Mouse (Mus musculus): ENCODE measurements around the gene Stx5a.
A peak's percentile ranks its signal among the peaks of the same experiment; 100 is the strongest.

Stx5a gene

DNA sequence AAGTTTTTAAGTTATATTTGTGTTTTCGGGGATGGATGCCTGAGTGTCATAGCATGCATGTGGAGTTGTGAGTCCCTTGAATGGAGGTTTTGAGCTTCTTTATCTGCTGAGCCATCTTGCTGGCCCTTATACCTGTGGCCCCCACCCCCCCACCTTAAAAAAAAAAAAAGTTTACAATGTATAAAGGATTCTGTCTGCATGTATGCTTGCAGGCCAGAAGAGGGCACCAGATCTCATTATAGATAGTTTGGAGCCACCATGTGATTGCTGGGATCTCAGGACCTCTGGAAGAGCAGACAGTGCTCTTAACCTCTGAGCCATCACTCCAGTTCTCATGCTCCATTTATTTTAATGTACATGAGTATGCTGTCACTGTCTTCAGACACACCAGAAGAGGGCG, 6.2 kb downstream of the Stx5a start:
- DNase-seq: no peak

DNA sequence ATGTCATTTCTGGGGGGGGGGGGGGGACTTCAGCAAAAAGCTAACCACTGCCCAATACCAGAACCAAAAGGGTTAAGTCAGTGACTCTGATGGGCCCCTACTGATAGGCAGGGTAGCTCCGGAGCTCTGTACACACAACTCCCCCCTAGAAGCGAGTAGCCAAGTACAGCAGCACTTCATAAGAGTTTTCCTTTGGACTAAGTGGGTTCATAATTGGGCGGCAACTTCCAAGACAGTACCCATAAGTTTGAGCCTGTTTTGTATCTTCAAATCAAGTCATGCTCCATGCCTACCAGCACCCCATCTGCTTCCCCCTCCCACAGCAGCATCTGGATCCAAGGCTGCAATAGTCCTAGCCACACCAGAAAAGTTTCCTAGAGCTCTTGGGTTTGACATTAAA, 14.4 kb downstream of the Stx5a start:
- DNase-seq: no peak

DNA sequence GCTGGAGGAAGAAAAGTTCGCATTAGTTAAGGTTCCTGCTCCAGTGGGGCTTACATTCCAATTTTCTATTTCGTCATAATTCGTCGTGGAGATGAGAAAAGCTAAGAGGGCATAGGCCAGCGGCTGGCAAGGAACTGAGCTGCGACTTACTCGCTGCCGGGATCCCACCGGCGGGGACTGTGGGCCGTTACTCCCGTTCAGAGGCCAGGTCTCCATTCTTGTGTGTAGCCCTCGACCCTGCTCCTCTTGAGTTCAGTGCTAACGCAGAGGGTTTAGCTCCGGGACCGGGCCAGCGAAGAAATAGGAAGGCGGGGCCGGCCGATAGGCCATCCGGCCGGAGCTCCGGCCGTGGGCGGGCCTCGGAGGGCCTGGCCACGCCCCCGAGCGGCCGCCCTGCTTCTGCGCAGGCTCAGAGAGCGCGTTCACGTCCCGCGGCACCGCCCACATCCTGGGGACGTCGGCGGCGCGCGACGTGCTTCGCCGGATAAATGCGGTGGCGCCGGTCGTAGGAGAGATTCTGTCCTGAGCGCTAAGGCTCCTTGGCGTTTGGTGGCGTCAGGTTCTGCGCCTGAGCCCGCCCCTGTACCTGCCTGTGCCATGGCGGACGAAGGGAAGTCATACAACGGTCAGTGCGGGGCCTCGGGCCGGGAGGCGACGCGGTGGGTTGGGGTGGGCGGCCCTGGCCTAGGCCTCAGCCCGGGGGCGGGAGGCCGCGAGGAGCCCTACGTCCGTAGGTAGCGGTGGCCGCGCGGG, 15.6 kb downstream of the Stx5a start, which contains the start of gene Nxf1:
Nxf1 (plus strand) TSS at position 439 of the 753 bp plus-strand sequence.
- DNase-seq: peak; percentile 97 to 98

DNA sequence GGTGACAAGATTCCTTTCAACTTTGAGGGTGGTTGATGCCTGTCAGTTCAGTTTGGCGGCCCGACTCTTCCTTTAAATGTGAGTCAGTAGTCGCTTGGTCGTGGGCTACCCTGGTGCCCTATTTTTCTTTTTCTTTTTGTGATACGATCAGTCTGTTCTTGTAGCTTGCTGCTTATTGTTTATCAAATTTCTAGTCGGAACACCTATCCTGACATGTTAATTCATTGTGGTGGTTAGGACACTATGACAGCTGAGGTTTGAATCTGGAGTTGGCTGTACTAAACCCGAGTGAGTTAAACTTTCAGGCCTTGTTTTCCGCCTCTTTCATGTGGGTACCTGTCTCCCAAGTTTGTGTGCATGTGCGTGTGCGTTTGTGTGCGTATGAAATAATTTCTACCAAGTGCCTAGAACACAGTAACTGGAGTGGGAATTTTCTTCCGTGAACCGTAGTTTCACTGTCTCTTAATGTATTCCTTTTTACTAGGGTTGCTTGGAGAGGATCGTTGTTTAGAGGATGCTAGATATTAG, 16.3 kb downstream of the Stx5a start:
- no peak for DNase-seq

DNA sequence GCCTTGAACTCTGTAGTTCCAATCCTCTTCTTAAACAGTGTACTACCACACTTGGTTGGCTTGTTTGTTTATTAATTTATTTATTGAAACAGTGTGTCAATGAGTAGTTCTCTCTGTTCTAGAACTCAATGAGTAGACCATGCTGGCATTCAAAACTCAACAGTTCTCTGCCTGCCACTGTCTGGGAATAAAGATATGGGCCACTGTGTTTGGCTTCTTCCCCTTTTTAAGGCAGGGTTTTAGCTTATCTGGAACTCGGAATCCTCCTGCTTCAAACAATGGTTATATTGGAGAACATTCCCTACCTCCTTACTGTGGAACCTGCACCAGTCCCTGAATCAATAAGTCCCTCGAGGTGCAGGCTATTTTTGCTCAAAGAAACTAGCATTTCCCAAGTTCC, 17.7 kb downstream of the Stx5a start:
- no peak for DNase-seq

DNA sequence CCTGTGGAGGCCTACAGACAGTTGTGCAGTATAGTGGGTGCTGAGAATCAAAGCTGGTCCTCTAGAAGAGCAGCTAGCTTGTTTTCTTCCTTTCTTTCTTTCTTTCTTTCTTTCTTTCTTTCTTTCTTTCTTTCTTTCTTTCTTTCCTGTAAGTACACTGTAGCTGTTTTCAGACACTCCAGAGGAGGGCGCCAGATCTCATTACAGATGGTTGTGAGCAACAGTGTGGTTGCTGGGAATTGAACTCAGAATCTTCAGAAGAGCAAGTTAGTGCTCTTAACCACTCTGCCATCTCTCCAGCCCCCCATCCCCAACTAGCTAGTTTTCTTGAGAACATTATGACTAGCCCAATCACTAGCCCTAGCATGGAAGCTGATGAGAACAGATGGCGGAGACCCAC, 19.5 kb downstream of the Stx5a start:
- no peak for DNase-seq

DNA sequence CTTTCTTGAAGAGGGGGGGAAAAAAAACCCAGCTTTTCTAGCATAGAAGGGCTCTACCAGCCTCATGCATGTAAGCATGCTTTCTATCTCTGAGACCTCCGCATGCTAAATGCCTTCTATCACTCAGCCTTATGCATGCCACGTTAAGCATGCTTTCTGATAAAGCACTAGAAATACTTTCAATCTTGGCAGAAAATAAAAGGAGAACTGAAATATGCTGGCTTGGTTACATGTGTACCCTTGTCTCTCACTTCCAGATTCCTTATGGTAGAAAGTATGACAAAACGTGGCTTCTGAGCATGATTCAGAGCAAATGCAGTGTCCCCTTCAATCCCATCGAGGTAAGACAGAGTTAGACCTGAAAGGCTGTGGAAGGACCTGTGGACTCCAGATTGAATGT, 22.1 kb downstream of the Stx5a start:
- DNase-seq: no peak

DNA sequence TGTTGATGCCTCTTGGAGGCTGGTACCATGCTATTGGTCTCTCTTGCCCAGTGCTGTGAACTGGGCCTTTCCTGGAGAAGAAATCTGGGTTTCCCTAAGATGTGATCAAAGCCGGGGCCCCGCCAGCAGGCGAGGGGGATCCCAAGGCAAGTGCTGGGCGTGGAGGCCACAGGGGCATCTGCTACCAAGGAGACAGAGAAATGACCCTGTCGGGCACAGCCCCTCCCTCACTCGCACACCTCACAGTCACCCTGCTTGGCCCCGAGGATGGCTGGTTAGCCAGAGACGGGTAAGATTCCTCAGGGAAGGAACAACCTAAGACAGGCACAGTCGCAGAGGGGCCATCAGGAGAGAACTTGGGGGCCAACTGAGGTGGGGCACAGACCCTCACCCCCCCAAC, 24.3 kb downstream of the Stx5a start:
- DNase-seq: no peak

DNA sequence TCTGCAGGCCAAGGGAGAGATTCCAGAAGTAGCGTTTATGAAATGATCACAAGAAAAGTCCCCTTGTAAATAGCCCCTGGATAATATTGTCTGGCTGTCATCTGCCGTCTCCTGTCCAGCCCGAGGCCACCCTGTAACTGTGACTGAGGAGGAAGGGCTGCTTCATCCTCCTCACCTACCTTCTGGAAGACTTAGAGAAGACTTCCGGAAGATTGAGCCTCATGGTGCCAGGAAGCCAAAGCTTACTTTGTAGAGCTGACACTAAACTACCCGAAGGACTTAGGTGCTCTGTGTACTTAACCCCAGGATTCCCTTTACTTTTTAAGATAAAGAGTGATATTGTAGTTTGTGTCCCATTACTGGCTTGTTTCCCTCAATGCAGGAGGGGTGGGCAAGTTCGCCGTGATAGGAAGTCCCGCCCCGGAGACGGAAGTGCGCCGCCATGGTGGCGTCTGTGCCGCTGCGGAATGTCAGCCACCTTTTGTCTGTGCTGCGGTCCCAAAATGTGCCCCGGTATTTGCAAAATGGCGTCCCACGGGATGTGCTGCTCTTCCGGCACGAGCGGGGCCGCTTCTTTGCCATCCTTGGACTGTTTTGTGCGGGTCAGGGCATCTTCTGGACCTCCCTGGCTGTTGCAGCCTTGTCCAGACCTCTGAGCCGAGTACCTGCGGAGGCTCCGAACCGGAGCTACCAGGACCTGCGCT, 29.5 kb downstream of the Stx5a start, which contains the start of gene Tmem223:
Tmem223 (plus strand) TSS at position 430 of the 704 bp plus-strand sequence.
- DNase-seq: peak; percentile 88 to 92

DNA sequence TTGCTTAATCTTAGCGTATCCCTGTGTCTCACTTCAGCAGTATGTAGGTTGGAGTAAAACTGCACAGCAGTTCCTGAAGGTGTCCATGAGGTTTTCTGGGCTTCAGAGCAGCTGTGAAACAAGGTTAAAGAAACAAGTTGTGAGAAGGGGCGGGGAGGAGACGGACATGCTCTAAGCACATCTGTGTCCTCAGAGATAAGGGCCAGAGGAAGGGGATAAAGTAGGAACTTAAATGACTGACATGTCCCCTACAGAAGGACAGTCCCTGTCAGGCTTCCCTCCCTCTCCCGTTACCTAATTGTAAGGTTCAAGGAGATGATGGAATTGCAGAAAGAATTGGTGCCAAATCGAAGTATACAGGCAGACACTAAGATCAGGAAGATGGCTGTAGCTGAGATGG, 31.8 kb downstream of the Stx5a start:
- no peak for DNase-seq

DNA sequence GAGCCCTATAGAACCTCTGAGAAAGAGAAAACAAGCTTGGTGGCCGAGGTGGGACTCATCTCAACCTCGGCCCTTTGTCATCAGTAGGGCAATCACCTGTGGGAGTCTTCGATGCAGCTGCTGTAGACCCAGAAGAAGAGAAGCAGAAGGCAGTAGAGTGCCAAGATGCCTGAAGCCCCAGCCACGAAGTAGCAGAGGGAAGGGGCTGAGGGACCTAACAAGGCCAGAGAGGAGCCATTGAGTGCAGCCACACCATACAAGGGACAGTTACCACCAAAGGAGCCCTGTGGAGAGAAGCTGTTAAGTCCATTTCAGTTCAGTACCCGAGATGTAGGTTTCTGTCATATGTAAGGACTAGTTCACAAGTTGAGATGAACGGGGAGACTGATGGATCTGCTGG, 32.2 kb downstream of the Stx5a start:
- DNase-seq: no peak

DNA sequence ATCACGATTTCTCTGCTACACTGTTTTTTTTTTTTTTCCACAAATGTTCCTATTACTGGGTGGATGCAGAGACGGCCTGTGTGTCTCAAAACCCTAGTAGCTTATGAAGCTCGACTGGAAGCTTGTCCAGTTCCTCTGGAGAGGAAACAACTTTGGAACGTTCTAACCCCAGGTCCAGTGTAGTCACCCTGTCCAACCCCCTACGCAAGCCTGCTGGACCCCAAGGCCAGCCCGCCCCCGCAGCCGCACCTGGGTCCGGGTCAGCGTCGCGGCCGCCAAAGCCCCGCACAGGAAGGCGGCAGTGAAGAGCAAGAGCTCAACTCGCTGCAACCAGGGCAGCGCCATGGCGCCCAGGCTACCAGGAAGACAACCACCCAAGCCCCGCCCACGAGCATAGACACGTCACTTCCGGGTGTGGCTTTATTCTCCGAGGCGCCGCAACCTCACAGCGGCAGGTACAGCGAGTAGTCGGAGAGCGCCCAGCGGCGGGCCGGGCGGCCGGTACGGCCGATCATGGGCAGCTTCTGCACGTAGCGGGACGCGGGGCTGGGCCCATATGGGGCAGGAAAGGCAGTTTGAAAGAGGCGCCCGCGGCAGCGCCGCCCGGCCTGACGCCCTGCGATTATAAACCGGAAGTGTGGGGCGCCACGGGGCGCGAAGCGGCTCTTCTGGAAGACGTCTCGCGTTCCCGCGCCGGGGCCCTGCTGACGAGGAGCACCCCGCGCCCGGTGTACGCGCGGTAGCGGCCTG, 33.0 kb downstream of the Stx5a start, which contains the start of gene Tmem179b:
Tmem179b (minus strand) TSS at position 382 of the 750 bp plus-strand sequence.
- peak; percentile 98 for DNase-seq

DNA sequence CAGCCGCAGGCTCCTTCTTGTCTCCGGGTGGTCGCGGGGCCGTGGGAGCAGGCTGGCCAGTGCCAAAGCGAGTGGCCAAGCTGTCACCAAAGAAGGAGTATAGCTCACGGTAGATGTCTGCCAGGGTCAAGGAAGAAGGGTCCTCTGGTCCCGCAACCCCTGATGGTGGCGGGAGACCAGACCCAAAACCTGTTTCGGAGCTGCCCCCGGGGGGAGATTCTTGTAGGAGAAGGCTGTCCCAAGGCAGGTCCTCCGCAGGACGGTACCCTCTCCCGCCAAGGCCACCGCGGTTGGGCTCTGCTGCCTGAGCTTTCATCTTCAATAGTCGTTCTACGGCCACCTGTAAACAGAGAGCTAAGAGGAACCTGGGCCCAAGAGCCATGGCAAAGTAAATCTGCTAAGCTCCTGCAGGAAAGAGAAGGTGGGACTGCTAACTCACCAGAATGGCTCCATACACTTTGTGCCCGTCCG, 33.8 kb downstream of the Stx5a start:
- DNase-seq: peak in 1 of 2 experiments; percentile 52

DNA sequence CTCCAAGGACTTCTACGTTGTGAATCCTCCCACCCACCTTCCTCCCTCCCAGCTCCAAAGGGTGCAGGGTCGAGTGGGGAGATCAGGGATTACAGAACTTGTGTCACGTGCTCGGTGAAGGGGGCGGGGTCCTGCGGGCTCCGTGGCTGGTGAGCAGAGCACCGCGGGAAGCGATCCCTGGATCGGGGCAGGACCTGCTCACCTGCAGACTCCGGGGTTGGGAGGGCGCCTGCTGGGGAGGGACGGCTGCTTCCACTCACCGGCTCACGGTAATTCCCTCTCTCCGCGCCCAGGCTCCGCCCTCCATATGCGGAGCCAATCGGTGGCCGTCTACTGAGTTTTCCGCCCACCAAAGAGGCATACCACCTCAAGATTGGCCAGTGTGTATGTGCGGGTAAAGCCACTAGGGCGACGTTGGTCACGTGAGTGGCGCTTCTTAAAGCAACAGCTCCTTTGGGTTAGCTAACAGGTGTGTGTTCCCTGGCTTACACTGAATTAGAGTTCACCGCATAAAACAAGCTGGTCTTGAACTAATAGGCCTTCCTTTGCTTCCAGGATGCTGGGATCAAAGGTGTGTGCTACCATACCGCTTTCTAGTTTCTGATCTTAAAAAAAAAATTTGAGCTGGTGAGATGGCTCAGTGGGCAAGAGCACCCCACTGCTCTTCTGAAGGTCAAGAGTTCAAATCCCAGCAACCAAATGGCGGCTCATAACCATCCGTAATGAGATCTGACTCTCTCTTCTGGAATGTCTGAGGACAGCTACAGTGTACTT, 45.0 kb downstream of the Stx5a start, which contains the start of gene Taf6l:
Taf6l (minus strand) TSS at position 410 of the 774 bp plus-strand sequence.
- DNase-seq: peak; percentile 90 to 95

DNA sequence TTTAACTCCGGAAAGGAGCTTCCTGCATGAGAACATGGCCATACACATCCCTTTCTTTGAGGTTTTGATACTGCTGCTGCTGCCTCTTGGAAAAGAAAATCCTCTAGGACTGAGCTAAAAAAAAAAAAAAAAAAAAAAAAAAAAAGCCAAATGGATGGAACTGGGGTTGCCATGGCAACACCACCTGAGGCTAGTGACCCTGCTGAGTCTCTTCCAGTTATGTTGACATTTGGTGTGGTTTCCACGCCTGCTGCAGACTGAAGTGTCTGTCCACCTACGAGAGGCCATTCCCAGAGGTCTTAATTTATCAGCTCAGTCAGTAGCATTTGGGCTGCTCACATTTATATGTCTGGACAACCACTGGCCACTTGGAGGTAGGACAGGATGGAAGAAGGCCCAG, 47.3 kb downstream of the Stx5a start:
- DNase-seq: no peak

DNA sequence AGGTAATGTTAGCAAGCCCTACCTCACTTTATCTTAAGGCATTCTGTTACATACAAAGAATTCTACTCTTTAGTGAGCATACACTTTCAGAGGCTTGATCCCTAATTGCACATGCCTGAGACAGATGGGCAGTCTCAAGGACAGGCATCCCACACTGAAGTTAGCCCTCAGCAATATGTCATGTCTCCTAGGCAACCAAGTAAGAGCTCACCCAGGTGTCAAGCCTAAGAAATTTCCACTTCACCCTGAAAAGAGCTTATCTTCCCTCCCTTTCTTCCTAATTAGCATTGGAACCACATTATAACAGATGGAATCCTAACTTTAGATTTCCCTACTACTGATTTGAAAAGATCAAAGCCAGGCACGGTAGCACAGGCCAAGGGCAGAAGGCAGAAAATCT, 48.0 kb downstream of the Stx5a start:
- no peak for DNase-seq

DNA sequence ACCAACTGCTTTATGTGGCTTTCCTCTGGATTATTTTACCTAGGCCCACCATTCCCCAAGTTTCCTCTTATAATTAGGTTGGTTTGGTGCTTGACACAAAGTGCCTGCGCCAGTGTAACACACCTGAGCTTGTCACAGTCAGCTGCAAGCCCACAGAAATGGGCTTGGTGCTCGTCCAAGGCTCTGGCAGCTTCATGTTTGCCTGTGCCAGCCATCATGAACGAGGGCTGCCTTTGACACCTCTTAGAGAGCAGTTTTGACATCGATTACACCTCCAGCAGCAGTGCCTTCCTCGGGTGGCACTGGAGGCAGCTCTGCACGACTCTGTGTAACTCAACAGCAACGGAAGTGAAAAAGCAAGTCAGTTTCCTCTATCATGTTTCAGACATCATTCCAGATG, 49.0 kb downstream of the Stx5a start:
- DNase-seq: no peak

DNA sequence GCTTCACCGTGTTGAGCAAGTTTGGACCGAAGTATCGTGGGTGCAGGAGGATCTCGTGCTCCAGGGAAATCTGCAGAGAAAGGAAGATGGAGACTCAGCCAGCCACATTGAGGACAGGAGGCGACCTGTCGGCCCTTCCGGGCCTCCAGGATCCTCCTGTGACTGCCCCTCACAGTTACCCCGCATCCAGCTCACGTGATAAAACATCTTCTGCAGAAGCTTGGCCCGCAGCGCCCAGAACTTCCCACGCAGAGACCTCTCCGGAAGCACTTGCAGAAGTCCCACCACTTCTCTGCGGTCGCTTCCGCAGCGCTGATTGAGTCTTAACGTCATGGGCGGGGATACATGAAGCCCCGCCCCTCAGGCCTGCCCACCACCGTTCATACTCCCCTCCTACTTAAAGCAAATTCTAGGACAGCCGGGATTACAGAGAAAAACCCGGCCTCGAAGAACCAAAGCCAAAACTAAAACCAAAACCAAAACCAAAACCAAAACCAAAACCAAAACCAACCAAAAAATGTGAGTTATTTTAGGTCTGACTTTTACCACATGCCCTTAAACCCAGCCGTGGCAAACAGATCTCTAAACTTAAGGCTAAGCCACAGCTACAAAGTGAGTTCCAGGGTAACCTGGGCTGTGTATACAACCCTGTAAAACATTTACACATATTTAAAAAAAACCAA, 57.2 kb downstream of the Stx5a start, which contains the start of gene Polr2g:
Polr2g (minus strand) TSS at position 314 of the 683 bp plus-strand sequence.
- peak; percentile 91 to 95 for DNase-seq

DNA sequence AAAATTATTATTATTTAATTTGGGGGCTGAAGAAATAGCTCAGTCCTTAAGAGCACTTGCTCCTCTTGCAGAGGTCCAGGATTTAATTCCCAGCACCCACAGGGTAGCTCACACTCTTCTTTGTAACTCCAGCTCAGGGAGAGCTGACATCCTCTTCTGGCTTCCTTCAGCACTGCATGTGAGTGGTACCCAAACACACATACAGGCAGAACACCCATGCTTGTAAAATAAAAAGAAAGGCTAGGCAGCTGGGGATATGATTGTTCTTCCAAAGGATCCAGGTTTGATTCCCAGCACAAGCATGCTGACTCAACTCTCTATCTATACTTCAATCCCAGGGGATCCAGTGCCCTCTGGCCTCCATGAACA, 57.7 kb downstream of the Stx5a start:
- DNase-seq: no peak

DNA sequence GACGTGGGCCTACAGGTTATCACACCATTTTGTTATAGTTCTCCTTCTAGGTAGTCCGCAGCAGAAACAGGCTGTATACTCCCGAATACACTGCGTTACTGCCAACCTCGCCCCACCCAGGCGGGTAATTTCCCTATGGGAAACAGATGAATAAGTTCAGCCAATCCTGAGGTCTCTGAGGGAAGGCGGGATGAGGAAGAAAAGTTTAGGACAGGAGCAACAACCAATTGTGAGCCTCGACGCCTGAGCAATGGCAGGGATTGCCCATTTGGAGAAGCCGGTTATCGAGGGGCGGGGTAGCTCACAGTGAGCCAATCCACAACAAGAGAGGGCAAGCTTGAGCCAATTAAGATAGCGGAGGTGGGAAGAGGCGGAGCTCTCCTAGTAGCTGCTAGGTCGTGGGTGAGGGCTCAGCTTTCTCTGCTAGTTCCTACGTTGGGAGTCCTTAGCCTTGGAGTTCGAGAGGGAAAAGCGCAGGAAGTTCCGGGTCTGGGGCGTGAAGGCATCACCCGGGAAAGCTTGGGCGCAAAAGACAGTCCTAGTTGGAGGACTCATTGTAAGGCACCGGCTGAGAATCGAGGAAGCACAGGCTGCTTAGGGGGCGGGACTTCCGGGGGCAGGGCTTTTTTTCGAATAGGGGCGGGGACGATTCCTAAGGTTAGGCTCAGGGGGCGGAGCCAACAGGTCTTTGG, 61.1 kb downstream of the Stx5a start, which contains the start of gene Zbtb3:
Zbtb3 (plus strand) TSS at position 426 of the 692 bp plus-strand sequence.
- peak; percentile 91 to 96 for DNase-seq

Measured in kidney, postnatal 4 days (tissue).